Mouse (Mus musculus): ENCODE data around the gene Ankar.

The Ankar gene

GRCm38 (mm10) chr1:72700479-72700878 lies at the start of gene Ankar:
Gene Ankar, minus strand, starts transcription at chr1:72700579.
- DNase-seq, result no peak

DNA sequence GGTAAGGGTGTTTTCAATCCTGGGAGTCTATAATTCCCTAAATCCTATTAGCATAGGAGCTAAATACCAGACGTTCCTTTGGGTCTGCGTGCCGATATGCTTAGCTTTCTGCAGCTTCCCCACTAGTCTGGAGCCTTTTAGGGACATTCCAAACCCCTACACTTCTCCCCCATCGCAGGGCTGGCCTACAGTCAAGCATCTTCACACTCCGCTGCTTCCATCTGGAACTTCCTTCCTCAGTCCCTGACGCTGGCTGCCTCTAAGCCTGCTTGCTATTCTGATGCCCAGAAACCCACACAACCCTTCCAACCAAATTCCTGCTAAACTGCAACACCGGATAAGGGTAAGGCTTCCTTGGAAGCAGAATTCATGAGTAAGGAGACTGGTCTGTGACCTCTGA lies 46.0 kb upstream of the Ankar start:
- DNase-seq, result peak; percentile 62 to 66

DNA sequence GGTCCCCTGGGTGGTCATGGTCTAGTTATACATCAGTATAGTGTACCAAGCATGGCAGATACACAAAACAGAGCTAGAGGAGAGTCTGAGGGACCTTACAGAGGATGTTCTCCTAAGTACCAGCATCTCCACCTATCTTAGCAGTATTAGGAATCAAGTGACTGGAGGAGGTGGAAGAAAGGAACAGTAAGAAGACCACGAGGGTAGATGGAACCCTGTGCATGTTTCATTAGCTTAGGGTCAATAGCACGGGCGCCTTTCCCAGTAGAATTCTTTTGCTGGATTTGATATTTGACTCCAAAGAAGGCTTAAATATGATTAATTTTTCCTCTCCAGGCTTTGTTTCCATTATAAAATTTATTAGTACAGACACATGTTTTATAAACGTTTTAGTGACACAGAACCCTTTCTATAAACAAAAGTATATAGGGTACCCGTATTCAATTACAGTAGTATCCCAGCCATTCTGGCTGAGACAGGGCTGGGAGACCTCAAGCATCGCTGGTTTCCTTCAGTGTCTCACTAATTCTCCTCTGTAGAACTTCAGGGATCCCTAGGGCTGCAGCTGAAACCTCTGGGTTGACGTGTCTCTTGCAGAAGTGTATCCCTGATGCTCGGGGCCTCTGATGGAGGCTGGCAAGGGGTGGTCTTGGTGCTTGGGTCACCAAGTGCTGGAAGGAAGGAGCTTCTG lies 44.6 kb upstream of the Ankar start:
- peak in 1 of 2 experiments; percentile 38 for DNase-seq

DNA sequence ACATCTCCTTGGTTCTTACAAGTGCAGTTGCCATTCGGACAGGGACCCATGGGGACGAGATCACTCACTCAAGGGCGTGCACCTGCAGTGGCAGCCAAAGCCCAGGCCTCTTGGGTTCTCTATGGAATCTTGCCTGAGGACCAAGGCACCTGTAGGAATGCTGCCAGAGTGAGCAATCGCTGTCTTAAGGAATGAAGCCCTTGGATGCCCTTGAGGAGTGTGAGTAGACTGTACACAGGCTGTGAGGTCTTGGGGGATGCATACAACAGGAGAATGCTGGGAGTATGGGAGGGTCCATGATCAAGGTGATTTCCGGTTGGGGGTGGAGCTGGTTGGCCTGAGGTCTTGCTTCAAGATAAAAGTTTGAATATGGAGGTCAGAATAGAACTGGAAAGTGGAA lies 41.0 kb upstream of the Ankar start:
- DNase-seq, result no peak

DNA sequence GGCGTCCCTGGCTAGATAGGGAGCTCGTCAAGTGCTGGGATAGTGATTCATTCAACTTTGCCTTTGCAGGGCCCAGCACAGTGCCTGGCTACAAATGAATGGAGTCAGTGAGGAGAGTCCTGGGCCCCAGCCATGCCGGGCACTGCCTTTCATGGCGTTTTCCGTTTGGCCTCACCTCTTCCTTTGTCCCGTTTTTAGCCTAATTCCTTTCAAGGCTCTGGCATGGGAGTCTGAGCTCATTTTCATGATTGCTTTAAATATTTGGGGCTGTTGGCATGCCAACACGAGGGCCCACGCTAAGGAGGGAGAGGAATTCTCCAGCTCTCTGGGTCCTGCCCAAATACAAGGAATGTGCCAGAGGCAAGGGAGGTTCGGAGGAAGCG lies 39.3 kb upstream of the Ankar start:
- no peak for DNase-seq

DNA sequence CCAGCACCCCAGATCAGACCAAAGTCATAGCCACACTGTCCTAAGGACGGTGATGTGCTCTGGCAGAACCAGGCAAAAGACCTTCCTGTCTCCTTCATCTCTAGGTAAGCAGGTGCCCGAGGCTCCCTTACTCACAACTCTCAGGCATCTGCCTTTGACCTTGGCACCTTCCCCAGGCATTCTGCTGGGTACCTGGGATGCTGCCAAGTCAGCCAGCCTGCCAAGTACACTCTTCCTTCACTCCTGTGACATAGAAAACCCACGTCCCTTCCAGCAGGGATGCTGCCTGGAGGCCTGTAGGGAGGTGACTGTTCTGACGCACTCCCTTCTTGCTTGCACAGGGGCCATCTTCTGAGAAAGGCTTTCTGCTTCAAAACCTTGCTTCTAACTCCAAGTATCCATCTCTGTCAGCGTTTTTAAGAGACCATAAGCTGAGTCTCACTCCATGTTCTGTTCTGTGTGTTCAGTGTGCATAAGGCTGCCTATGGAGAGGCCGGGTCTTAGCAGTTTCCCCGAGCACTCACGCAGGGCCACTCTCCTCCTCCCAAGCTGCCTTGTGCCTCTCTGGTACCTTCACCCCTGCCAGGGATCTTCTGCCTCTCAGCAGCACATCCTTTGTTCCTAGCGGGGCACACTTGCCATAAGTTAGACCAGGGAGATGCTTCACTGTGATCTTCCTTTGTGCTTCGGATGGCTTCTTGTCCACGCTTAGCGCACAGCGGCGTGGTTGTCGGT lies 38.7 kb upstream of the Ankar start:
- DNase-seq, result peak in 1 of 2 experiments; percentile 39

DNA sequence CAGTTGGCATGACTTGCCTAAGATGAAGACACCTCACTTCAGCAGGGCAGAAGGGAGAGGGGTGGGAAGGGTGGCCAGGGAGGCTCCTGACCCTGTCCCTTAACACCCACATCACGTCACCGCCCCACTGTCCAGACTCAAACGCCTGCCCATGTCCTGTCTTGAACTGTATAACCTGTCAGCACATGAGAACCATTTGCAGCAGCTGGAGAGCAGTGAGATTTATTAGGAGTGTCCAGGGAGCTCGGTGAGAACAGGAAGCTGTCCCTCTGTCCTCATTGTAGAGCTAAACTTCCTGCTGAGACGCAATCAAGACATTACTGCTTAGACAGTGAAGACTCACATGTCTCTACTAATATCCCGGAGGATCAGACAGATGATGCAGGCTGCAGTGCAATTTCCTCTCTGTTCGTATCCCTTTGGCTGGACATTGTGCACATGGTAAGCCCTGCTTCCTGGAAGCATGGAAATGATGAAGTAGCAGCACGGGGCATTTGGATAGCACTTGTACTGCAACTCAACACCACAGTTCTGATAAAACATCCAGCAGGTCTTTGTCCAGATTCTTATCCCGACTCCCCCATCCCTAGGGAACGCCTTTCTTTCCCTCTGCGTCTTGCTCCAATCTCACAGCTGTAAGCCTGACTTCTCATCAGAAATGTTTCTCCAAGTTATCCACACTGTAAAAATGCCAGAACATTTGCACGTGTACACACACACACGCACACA lies 36.2 kb upstream of the Ankar start:
- DNase-seq, result peak; percentile 50 to 60

- no peak for DNase-seq
Observed at GRCm38 (mm10) chr1:72733191-72733691, 32.9 kb upstream of the Ankar start.

DNA sequence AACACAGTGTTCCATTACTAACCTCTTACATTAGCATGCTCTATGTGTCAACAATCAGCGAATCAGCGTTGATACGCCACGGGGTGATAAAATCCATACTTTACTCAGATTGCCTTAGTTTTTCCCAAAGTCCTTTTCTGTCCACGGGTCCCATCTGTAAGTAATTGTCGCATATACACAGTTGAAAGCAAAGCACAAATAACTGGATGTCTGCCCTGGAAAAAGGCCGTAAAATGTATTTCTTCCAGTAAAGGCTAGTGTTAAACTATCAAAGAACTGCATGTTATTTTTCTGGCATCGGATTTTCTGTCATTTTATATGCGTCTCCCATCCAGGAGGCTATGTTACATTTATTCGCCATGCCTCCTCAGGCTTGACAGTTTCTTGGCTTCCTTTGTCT lies 29.7 kb upstream of the Ankar start:
- DNase-seq, result no peak

DNA sequence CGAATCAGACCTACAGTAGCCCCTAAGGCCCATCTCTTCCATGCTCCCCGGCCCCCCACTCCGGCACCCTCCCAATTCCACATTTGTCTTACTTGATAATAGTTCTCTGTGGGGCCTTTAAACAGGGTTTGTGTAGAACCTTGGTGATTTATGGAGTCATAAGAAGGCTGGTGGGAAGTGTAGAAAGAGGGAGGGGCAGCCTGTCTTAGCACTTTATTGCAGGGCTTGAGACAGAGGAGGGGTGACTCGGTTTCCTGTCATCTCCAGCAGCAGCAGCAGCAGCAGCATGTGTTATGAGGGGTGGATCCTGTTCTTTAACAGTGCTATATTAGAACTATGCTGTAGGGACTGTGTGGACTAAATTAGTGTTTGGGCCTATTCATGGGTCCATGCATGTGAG lies 28.4 kb upstream of the Ankar start:
- DNase-seq, result no peak

GRCm38 (mm10) chr1:72725941-72726340 lies 25.6 kb upstream of the Ankar start:
- DNase-seq, result no peak

- no peak for DNase-seq
Observed at GRCm38 (mm10) chr1:72724354-72724753, 24.0 kb upstream of the Ankar start.

GRCm38 (mm10) chr1:72722646-72723045 lies 22.3 kb upstream of the Ankar start:
- DNase-seq, result no peak

DNA sequence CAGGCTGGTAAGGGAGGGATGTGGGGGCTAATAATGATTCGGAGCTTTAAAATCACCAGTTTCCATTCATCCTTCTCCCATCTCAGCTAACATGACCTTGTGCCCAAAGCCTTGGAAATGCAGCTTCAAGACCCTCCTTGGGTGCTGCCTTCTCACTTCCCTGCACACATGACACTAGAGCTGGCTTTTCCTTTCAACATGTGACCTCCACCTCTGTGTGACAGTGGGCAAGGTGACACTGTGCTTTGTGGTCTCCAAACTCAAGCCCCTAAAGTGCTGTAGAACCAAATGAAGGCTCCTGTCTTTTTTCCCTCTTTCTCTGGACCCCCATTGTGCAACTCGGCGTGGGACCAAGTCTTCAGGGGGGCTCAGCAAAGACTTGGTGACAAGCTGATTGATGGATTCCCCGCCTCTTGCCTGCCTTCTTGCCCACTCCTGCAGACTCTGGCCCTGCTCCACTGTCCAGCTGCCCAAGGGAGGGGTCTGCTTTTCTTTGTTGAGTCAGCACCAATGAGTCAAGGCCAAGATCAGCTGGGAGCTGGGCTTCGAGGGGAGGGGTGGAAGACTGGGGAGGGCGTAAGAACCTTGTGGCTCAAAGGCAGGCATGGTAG lies 19.8 kb upstream of the Ankar start:
- peak in 1 of 2 experiments; percentile 35 for DNase-seq

DNA sequence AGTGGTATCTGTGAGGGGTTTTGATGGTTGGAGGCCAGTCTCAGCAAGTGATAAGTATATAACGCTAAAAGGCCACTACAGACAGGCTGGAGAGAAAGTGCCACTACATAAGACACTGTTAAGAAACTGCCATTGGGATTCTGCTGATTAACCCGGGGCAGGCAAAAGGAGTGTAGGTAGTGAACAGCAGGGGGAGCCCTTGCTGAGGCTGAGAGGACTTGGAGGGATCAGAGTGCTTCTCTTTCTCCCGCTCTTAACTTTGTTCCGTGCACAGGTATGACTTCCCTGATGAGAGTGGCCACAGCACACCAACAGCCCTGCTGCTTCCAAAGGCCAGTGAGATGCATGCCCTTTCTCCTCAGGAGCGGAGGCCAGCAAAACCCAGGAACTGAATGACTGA lies 18.5 kb upstream of the Ankar start:
- peak; percentile 79 to 84 for DNase-seq

DNA sequence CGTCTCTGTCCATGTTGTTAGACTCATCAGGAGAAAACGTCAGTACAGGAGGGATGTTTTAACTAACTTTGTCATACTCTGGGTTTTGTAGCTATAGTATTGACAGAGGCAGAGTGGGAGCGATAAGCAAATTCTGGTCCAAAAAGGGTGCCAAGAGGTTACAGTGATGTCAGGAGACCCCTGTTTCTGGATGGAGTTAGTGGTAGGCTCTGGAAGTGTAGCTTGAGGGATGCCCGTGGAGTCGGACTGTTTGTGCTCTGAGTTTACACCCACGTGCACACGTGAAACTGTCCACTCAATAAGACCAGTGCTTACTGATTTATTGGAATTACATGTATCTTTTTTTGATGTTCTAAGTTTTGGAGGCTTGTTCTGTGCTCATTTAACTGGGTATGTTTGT lies 17.2 kb upstream of the Ankar start:
- DNase-seq, result no peak

DNA sequence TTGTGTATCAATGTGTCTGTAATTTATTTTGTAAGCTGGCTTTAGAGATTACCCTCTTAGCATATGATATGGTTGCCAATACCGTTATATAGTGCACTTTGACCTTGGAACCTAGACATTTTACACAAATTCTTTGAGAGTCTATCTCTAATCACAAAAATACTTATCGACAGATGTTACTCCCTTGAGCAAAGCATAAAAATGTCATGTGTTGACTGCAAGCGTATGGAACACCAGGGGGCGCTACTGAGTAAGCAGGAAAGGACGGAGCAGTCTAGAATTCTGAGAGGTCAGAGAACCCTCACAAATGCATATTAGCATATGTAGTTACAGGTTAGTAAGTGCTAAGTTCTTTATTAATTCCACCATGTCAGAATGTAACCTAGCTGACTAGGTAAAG lies 16.5 kb upstream of the Ankar start:
- DNase-seq, result peak; percentile 92

DNA sequence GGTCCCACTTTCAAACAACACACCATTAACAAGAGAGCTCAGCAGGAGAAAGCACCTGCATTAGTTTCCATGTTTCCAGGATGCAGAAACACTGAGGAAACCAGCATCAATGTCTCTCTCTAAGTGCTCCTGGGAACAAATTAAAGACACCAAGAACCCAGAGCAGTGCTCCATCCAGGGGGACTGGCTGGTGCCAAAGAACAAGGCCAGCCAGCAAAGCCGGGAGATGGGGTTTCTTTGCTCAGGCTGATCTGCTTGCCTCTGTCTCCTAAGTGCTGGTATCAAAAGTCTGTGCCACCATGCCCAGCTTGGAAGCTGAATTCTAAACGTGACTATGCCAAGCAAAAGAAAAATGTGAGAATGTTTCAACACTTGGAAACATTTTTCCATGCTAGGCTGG lies 16.0 kb upstream of the Ankar start:
- no peak for DNase-seq

GRCm38 (mm10) chr1:72715593-72716361 lies 15.4 kb upstream of the Ankar start:
- DNase-seq, result no peak

DNA sequence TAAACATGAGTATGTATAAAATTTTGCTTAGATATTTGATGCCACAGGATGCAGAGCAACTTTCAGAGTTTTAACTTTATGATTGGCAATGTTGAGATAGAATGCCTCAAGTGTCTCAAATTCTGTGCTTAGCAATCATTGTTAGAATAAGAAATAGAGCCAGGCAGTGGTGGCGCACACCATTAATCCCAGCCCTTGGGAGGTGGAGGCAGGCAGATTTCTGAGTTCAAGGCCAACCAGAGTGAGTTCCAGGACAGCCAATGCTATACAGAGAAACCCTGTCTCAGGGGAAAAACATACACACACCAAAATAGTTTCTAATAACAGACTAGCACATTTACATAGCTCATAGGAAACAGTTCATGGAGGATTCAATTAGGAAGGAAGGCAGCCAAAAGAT lies 14.7 kb upstream of the Ankar start:
- DNase-seq, result no peak

- no peak for DNase-seq
Observed at GRCm38 (mm10) chr1:72714547-72714946, 14.2 kb upstream of the Ankar start.

GRCm38 (mm10) chr1:72711684-72712083 lies 11.3 kb upstream of the Ankar start:
- no peak for DNase-seq

Data from kidney, postnatal 4 days (tissue).